Mouse (Mus musculus) thymus, postnatal 4 days (tissue): ENCODE data around the gene Mbnl2.
"Not testable (repeated sequence)": the region's sequence is repeated elsewhere in the genome, so short reads cannot be mapped to it uniquely, and the experiment has no call there.

Experiments
- DNase-seq: peaks from one replicate; pipeline ENCODE4 v3.0.0; 2021

The Mbnl2 gene

DNA sequence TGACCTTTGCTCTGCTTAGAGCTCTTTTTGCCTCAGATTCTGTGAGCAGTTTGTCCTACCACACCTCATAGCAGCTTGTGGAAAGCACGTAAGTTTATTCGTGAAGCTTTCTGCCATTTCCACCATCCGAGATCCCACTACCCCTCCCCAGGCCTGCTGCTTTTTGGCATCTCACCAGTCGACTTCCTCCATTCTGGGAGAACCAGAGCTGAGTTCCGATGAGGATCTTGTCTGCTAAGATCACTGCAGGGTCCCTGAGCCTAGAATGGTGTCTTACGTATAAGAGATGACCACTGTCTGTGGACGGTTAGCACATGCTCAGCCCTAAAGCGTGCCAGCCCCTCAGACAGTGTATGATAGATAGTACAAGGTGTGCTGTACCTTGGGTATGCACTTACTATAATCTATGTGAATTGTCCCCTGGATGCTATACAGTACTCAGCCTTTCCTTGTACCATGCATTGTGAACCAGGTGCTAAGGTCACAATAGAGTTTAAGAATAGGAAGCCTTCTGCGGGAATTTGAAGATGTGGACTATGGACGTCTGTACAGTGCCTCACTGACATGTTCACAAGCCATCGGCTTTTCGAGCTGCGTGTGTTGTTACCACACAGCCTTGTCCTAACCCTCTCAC is 55.5 kb downstream of the Mbnl2 start:
- DNase-seq, result no peak

DNA sequence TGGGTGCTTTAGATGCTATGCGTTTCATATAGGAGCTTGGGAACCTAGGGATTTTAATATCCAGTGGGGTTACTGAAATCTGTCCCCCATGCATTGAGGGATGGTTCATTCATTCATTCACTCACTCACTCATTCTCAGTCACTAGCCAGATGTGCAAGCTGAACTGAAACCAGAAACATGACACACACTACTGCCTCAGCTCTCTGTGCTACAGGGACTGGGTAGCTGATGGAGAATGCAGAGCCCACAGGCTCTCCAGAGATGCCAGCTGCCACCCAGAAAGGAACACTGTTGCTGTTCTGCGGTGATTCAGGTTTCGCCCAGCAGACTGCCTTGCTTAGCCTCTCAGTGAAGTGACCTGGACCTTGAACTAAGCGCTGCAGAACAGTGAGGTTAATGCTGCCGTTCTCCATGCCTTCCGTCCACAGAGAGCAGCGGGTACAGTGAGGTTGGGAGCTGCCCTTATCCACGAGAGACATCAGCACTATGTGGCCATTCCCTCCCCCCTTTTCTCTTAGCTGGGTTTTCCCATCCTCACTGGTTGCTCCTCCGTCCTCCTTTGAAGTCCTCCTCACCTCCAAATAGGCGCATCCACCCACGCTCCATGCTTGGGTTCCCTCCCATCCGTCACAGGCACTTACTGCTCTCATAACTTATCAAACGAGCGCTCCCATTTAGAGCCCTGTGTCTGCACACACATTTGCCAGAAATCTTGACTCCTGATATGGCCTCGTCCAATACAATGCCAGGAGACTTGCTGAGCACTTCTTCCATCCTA is 58.2 kb downstream of the Mbnl2 start:
- DNase-seq, result no peak

DNA sequence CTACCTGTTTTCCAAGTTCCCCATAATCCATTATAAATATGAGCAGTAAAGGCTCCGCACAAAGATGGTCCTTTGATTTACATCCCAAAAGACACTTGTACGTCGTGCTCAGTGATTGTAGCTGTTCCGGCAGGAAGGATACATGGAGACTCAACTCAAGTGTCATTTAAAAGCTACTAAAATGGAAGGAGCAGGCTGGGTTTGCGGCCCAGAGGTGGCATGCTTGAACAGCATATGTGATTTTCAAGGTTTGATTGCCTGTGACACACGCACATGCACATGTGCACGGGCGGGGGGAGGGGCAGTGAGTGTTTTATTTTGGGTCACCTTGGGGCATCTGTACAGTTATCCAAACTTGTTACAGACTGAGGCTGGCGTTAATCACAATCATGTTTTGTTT is 59.9 kb downstream of the Mbnl2 start:
- no peak for DNase-seq

DNA sequence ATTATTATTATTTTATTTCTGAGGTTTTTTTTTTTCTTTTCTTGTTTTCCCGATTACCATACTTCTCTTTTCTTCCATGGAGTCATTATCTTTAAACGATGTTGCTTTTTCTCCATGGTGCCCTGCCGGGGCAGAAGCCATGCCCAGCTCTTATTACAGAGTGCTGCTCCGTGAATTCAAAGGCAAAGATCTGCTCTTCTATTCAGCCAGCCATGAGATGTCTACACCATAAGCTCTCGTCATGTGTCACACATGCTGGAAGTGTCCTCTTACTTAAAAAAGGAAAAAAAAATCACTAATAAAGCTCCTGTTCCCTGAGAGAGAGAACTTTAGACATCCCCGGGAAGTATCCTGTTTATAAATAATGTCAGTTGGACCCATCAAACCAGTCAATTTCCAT is 60.4 kb downstream of the Mbnl2 start:
- DNase-seq, result no peak

DNA sequence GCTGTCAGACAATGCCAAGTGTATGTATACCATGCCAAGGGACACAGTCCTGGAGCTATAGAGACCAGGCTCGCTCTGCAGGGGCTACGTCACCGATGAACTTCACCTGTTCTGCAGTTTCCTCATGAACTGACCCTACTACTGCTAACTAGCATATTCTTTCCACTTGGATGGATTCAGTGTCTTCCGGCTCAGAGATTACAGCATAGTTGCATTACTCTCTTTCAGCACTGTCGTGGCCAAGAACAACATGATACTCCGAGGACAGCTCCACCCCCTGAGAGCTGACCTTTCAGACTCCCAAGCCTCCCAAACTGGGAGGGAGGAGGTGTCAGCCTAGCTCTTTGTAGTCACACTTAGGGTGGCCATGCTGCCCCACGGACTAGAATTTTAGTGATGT is 60.9 kb downstream of the Mbnl2 start:
- no peak for DNase-seq

DNA sequence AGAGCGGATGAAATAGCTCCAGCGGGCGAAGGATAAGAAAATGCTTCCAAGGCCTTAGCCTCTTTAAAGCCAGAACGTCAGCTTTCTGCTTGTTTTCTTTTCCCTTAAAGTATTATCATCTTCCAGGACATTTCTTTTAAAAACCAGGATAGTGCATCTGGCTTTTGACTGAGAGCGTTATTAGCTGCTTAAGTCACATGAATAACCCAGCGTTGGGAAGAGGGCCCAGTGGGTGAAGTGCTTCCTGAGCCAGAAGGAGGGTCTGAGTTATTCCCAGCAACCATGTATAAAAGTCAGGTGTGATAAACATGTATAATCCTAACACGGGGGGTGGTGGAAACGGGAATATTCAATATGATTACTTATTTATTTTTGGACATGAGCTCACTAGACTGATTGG is 61.4 kb downstream of the Mbnl2 start:
- no peak for DNase-seq

DNA sequence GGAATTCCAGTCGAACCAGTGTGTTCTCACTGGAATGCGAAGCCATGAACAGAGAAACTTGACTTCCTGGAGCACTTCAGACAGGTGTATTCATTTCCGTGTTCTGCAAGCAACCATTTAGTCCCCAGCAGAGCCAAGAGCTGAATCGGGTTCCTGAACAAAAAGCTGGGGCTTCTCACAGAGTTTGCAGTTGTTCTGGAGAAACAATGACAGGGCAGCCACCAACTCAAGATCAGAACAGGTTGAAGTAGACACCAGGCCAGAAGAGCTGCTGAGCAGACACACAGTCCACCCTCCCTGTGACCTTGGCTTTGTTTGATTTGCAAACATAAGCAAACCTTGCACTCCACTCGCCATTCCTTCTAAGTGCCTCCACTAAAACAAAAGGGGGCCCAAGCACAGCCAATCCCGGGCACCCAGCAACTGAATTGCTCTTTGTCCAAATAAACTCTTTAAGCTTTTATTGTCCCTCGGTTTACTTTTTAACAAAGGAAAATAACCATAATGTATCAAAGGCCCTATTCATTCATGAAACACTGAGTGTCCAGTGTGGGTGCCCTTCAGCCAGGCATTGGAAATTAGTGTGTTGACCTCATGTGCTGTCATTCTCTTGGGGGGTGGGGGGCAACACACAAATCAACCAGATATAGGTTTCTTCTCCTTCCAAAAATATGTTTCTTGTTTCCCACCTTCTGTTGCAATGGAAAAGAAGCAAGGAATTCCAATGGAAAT is 62.4 kb downstream of the Mbnl2 start:
- no peak for DNase-seq

DNA sequence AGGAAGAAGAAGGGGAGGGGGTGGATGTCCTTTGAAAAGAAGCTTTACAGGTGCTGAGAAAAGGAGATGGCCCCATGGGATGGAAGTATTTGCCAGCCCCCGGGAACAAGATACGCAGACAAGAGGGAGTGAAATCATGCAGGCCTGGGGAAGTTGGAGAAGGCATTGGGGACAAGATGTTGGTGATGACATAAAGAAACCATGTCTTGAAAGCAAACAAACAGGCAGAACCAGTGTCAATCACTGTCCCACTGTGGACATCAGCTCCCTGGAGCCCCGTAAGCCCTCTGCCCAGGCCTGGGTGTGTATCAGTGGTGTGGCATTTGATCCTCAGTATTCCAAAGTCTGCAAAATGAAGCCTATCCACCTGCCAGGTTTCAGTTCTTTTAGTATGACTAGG is 63.2 kb downstream of the Mbnl2 start:
- DNase-seq, result no peak

DNA sequence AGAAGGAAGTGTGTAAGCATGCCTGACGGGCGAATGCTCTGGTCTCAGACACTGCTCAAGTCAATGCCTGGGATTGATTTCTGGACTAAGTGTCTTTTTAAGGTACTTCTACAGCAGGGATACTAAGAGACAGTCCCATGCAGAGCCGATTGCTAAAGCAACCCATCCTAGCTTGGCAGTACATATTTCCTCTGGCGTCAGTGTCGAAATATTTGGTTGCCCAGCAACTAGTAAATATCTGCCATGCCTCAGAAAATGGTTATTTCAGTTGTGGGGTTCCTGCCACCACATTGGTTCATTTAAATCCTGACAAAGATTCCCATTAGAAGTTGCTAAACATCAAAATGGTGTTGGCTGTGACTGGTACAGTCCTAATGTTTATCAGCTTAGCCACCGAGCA is 66.4 kb downstream of the Mbnl2 start:
- no peak for DNase-seq

DNA sequence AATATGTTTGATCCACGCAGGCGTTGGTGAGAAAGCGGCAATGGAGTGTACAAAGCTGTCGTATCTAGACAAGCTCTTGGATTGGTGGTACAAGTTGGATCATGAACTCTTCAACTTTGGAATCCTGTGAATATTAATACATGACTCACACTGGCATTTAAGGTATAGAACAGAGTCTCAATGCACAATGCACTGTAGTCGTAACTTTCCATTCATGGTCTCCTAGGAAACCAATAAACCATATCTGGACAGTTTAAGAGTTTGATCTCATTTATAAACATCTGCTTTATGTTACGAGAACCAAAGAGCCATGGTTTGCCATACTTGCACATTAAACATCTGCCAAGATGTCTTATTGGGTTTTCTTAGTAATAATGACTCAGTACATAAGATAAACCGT is 66.9 kb downstream of the Mbnl2 start:
- no peak for DNase-seq

DNA sequence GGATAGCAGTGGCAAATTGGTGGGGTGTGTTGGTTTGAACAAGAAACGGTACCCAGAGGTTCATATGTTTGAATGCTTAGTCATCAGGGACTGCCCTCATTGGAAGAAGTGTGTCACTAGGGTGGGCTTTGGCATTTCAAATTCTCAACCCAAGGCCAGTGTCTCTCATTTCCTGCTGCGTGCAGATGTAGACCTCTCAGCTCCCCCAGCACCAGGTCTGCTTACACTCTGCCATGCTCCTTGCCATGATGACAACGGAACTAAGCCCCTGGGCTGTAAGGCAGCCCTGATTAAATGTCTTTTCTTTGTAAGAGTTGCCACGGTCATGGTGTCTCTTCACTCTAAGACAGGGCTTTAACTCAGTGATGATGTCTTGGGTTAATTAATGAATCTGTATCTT is 69.2 kb downstream of the Mbnl2 start:
- no peak for DNase-seq

DNA sequence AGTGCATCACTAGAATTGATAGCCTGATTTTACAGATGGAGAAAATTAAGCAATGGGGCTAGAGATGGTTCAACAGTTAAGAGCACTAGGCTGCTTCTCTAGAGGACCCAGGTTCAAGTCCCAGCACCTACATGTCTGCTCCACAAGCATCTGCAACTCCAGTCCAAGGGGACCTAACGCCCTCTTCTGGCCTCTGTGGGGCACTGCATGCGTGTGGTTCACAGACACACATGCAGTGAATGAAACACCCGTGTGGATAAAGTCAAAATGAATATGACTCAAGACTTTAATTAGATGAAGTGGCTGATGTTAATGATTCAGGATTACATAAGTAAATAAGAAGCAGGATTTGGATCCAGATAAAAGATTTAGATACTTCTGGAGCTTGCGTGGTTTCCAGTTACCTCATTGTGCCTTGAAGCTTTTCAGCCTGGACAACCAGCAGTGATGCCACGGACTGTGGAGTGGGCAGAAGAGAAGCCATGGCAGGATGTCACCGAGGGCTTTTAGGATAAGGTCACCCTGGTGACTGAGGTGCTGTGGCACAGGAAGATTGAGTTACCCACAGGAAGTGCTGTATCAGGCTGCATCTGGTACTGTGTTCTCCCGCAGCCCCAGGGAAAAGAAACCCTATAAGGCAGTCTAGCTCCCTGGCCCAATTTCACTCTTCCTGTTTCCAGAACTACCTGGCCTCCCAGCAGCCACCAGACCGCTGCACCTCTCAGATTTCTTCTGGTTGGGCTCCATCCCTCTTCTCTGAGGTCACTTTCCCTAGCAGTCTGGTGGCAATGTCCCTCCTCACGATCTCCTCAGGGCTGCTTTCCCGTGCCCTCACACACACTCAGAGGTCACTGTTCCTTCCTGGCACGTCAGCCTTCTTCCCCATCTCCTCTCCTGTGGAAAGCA is 72.2 kb downstream of the Mbnl2 start:
- peak; percentile 23 for DNase-seq

DNA sequence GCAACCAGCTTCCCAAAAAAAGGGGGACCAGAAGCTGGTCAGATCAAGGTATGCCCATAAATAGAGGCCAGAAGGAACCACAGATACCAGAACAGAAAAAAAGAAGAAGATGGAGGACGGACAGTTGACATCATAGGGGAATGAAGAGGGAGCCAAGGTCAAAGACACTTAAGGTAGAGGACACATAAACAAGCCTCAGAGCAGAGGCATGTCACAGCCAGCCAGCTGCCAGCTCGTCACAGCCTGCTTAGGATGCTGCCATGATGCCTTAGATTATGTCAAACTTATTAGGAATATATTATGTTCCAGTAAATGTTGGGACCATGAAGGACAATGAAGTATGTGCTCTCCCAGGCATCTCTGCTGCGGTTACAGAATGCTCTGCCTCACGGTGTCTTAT is 73.9 kb downstream of the Mbnl2 start:
- no peak for DNase-seq

DNA sequence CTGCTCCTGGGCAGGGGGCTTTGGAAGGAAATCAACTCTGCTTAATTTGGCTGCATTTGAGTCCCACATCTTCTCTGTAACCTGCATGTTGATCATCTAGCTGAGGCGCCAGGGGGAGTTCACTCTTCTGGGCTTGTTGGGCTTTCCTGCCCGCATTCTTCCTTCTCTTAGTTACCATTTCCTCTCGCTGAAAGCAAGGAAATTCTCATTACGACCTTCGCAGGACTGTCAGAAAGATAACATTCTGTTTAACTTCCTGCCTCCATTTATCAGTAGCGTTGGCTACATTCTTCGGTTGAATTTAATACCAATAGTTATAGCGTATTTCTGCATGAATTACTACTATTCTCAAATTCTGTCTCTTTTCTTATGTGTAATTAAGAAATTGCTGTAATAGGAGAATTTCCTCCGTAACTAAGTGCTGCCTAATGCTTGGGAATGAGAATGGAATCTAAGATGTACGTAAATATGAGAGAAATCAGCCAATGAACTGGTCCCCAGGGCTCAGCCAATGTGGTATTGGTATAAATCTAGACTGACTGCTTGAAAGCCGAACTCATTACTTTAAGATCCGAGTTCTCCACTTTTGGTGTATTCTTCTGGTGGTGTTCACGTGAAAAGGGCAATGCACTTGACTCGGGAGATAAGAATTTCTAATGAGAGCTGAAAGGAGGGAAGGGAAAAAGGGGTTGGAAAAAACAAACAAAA is 76.8 kb downstream of the Mbnl2 start:
- no peak for DNase-seq

DNA sequence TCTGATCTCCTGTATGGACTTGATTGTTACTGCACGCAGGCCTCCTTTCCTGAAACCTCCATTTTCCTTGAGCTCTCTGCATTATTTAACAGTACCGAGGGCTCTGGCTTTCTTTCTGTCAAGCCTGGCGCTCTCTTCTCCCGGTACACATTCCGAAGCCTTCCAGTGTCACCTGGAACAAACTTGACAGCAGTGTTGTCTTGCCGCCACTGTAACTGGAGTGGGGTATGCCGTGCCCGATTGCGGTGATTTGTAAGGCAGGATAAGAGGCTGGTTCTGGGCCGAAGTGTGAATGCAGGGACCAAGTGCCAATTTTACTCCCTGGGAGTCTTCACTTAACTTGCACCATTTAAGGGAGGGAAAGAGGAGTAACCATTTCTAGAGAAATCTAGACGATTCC is 77.7 kb downstream of the Mbnl2 start:
- DNase-seq, result no peak

DNA sequence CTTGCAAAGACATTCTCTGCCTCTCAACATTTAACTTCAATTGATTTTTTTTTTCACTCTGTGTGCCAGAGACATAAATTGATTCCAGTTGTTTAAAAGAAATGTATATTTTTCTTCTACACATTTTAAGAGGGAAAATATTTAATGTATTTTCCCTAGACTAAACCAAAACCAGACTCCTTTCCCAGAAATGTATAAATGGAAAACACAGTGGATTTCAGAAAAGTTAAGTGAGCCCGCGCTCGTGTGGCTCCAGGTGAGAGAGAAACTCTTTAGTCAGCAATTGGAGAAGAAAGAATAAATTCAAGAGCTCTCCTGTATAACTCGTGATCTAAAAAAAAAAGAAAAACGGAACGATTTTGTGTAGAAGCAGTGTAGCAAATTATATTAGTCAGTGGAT is 79.1 kb downstream of the Mbnl2 start:
- no peak for DNase-seq

DNA sequence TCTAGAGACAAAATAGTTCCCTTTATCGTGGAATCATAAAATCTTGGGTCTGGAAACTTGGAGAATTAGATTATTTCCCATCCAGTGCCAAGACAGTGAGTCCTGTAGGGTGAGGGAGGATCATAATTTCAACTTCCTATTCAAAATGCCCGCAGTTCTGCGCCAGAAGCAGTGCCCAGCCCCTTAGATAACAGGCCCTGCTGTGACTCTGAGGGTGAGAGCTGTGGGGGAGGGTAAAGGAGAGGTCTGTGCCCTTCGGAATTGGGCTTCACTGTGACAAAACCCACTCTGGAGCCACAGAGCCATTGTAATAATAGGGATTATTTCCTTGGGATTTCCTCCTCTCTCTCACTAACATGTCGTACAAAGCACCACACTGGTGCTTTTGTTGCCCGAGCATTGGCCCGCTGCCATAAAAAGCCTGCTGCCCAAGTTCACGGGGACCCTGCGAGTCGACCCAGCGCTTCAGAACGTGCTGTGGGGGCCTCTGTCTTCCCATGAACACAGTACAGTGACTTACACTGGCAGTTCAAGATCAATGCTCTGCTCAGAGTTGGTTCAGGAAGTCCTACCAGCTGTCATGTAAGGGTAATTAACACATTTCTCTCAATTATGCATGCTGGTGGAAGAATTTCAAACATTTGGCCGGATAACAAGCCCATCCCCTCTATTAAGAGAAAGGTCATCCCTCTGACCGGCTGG is 79.7 kb downstream of the Mbnl2 start:
- no peak for DNase-seq

DNA sequence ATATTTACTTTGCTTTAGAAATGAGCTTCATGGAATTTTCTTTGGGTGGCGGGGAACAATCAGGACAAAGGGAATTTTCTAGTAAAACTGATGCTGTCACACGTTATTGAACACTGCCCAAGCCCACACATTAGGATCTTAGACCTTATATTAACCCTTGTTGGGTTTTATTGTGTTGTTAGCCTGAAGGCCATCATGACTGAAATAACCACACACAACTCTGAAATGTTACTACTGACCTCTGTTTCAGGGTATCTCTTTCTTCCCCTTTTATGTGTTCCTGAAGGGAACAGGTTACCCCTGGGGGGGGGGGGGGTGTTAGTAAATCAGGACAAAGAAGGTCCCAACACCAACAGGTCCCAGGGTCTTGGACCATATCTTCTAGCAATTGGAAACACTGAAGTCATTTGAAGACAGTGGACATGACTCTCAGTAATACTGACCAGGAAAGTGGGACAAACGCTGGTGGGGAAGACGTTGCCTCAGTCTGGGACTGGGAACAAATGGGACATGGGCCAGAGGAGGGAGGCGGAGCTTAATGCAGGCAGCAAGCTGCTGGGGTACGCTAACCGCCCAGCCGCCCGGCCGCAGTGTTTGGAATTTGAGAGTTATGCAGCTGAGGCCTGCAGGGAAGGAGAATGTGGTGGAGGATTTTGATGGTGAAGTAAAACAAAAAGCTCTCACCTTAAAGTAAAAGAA is 80.4 kb downstream of the Mbnl2 start:
- no peak for DNase-seq

DNA sequence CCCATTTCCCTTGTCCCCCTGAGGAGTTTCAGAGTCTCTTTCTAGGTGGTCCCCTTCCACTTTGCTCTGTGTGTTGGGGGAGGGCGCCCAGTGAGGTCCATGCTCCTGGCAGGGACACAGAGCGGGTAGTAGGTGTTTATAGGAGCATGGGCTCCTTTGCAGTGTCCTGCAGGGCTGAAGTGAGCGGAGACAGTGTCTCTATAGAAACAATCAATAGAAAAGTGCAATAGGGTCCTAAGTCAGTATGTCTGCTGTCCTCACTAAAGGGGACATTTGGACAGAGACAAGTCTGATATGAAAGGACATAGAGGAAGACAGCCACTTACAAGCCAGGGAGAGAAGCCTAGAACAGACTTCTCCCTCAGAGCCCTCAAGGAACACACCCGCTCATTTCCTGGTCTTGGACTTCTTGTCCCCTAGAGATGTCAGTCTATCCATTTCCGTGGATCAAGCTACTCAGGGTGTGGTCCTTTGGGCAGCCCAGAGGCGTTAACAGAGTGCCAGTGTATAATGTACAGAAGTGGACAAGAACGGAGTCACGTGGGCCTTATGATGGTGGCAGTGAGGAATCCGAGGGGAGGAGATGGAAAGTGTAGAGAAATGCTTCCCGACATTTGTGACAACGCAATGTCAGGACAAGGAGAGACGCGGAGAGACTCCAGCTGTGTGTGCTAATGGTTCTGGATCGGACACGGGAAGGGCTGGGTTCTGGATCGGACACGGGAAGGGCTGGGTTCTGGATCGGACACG is 82.0 kb downstream of the Mbnl2 start:
- DNase-seq, result no peak

DNA sequence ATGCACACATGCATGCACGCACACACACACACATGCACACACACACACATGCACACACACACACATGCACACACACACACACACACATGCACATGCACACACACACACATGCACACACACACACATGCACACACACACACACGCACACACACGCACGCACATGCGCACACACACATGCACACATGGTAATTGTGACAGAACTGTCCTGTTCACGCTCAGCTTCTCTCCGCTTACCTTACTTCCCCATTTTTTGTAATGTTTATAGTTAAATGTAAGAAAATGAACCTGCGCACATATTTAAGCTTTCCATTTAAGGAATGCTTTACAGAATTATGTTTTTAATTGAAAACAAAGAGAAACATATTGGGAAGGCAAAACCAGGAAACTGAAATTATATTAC is 84.1 kb downstream of the Mbnl2 start:
- not testable (repeated sequence) for DNase-seq
